Mouse (Mus musculus): ENCODE measurements around the gene Gja10. TPM values are rescaled to one million over a fixed set of nuclear protein-coding genes. Genes with fewer than 3 reads are reported as not detected.

Gja10 gene
- polyA plus RNA-seq, 1 experiment from 2014 or later = 0.09 TPM

DNA sequence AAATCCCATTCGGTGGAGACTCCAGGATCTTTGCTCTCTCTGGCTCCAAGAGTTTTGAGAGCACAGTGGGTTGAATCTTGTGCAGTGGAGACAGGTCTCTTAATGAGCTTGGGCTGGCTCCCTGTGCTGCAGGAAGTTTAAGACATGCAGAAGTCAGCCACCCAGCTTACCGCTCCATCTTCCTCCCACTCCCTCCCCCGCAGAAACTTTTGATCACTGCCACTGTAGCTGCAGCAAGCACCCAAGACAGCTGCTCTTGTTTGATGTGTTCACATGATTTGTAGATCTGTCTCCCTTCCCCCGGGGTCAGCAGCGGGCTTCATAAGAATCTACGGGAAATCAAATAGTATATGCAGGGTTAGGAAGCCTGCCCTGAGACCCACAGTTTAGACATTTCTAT, 42.3 kb downstream of the Gja10 start:
- no peak overlapping the region for H3K27ac ChIP-seq (ENCODE audit: low read depth)
- DNase-seq (ENCODE audit: low spot score) (no peak), ATAC-seq (replicated peaks; ENCODE audit: low FRiP score, low TSS enrichment, low read depth) (no peak)
- H3K9me3 ChIP-seq (ENCODE audit: control insufficient read depth, low read length) = no peaks in the 10 kb centered on the region
- H3K4me2 ChIP-seq (ENCODE audit: low read length) = no peak overlapping the region
- WGBS = 13% methylated on average over 6 of the region's 6 CpGs
- no peak overlapping the region for H3K4me3 ChIP-seq (ENCODE audit: low read depth, low read length)
- peaks cover 12% of the 10 kb centered on the region for H3K4me1 ChIP-seq (replicated peaks; ENCODE audit: control insufficient read depth, insufficient read depth, low read length)
- no peak overlapping the region for H3K9ac ChIP-seq (ENCODE audit: low read length)
- H3K36me3 ChIP-seq (ENCODE audit: control insufficient read depth, insufficient read depth, low read length) = peaks cover 9% of the 10 kb centered on the region; the same call in 1 of the 2 replicates
- no peaks in the 10 kb centered on the region for H3K27me3 ChIP-seq (replicated peaks; ENCODE audit: control insufficient read depth, insufficient read depth, low read length)

DNA sequence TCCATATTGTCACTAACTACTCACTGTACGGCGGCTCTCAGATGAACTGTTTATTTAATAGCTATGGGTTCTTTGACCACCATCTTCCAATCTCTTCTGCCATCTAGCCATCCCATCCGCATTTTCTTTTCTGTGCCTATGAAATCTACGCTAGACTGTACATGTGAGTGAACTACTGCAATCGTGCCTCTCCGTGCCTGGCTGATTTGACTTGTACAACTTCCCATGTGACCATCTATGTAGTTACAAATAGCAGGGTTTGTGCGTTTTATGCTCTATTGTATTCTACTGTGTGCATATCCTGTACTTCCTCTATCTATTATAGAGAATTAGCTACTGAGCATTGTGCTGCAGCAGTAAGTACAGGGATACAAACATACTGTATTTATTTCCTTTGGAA, 47.1 kb downstream of the Gja10 start:
- WGBS = 90% methylated on average over 7 of the region's 7 CpGs

DNA sequence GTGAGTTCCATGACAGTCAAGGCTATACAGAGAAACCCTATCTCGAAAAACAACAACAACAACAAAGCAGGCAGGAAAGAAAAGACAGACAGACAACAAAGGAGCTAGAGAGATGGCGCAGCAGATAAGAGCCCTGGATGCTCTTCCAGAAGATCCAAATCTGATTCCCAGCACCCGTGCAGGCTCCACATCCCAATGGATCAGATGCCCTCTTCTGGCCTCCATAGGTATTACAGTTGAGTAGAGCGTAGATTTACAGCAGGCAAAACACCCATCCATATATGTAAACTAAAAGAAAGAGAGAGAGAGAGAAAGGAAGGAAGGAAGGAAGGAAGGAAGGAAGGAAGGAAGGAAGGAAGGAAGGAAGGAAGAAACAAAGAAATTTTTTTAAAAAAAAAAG, 51.2 kb downstream of the Gja10 start:
- no peak overlapping the region for H3K27ac ChIP-seq (ENCODE audit: low read depth)
- no peak for DNase-seq (ENCODE audit: low spot score)

More for the DNA sequence above, 47.1 kb downstream of the Gja10 start:
- no peak overlapping the region for H3K9ac ChIP-seq (ENCODE audit: low read length)
- no peak overlapping the region for H3K4me2 ChIP-seq (ENCODE audit: low read length)
- H3K9me3 ChIP-seq (ENCODE audit: control insufficient read depth, low read length) = no peaks in the 10 kb centered on the region
- H3K27ac ChIP-seq (ENCODE audit: low read depth) = no peak overlapping the region
- H3K4me3 ChIP-seq (ENCODE audit: low read depth, low read length) = no peak overlapping the region
- ATAC-seq (replicated peaks; ENCODE audit: low FRiP score, low TSS enrichment, low read depth) (no peak), DNase-seq (ENCODE audit: low spot score) (no peak)
- no peaks in the 10 kb centered on the region for H3K36me3 ChIP-seq (ENCODE audit: control insufficient read depth, insufficient read depth, low read length)
- H3K4me1 ChIP-seq (replicated peaks; ENCODE audit: control insufficient read depth, insufficient read depth, low read length) = peaks cover 7% of the 10 kb centered on the region
- H3K27me3 ChIP-seq (replicated peaks; ENCODE audit: control insufficient read depth, insufficient read depth, low read length) = no peaks in the 10 kb centered on the region

DNA sequence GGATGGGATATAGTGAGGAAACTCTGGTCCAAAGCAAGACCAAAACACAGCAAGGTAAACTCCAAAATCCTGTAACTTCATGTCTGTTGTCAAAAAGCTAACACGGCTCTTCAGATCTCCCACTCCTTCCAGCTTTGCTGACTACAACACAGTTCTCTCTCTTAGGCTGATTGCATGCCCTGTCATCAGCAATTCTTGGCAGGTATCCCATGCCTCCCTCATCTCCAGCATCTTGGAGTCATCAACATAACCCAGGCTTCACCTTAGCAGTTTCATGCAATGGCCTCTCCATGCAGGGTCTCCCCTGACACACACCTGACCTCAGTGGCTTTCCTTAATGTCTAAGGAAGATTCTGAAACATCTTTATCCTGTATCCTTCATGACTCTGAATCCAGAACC, 53.4 kb downstream of the Gja10 start:
- Histone ChIP-seq H3K4me1 (replicated peaks; ENCODE audit: control insufficient read depth, insufficient read depth, low read length) (no peaks in the 10 kb centered on the region), H3K27me3 (replicated peaks; ENCODE audit: control insufficient read depth, insufficient read depth, low read length) (no peaks in the 10 kb centered on the region), H3K36me3 (ENCODE audit: control insufficient read depth, insufficient read depth, low read length) (no peaks in the 10 kb centered on the region), H3K9ac (ENCODE audit: low read length) (no peak overlapping the region), H3K4me3 (ENCODE audit: low read depth, low read length) (no peak overlapping the region), H3K4me2 (ENCODE audit: low read length) (no peak overlapping the region), H3K9me3 (ENCODE audit: control insufficient read depth, low read length) (no peaks in the 10 kb centered on the region), H3K27ac (ENCODE audit: low read depth) (no peak overlapping the region)
- 84% methylated on average over 1 of the region's 1 CpGs for WGBS
- DNase-seq (ENCODE audit: low spot score) (no peak), ATAC-seq (replicated peaks; ENCODE audit: low FRiP score, low TSS enrichment, low read depth) (no peak)

More for the DNA sequence above, 51.2 kb downstream of the Gja10 start:
- H3K27me3 ChIP-seq (replicated peaks; ENCODE audit: control insufficient read depth, insufficient read depth, low read length) = no peaks in the 10 kb centered on the region
- H3K36me3 ChIP-seq (ENCODE audit: control insufficient read depth, insufficient read depth, low read length) = no peaks in the 10 kb centered on the region
- WGBS = 61% methylated on average over 4 of the region's 4 CpGs
- ATAC-seq (replicated peaks; ENCODE audit: low FRiP score, low TSS enrichment, low read depth) = no peak
- no peak overlapping the region for H3K4me2 ChIP-seq (ENCODE audit: low read length)
- no peaks in the 10 kb centered on the region for H3K4me1 ChIP-seq (replicated peaks; ENCODE audit: control insufficient read depth, insufficient read depth, low read length)
- no peaks in the 10 kb centered on the region for H3K9me3 ChIP-seq (ENCODE audit: control insufficient read depth, low read length)
- no peak overlapping the region for H3K9ac ChIP-seq (ENCODE audit: low read length)
- no peak overlapping the region for H3K4me3 ChIP-seq (ENCODE audit: low read depth, low read length)

Other genes starting within 250 kb of the Gja10 start
- gene Casp8ap2, start 12.7 kb upstream of the Gja10 start, polyA plus RNA-seq (2014; fragmentation: Nextera tagmentation; extraction: Ambion mirVana) = 49.4 and 49.5 TPM in 2 replicates
- gene Mdn1, start 54.4 kb upstream of the Gja10 start, polyA plus RNA-seq (2014; fragmentation: Nextera tagmentation; extraction: Ambion mirVana) = 19.4 and 23.4 TPM in 2 replicates
- 101 and 104 TPM in 2 replicates for gene Lyrm2, start 197.5 kb upstream of the Gja10 start, polyA plus RNA-seq (2014; fragmentation: Nextera tagmentation; extraction: Ambion mirVana)

All from intestine, embryonic 14.5 days (tissue).